Mouse (Mus musculus) layer of hippocampus, adult 9-11 months (tissue): ENCODE data around the gene Lyrm4.
A peak's percentile ranks its signal among the peaks of the same experiment; 100 is the strongest.

Source experiments
- DNase-seq: peaks from one replicate; pipeline ENCODE4 v3.0.0; 2022

Lyrm4 gene

GRCm38 (mm10) chr13:36117143-36118014 is at the start of gene Lyrm4, which contains the start of gene Fars2:
Gene Lyrm4, minus strand, starts transcription at chr13:36117526.
Gene Fars2, plus strand, starts transcription at chr13:36117412.
- DNase-seq: peak; percentile 95

GRCm38 (mm10) chr13:36163898-36164297 is 46.6 kb upstream of the Lyrm4 start:
- DNase-seq: no peak

GRCm38 (mm10) chr13:36163411-36163810 is 46.1 kb upstream of the Lyrm4 start:
- no peak for DNase-seq

GRCm38 (mm10) chr13:36156340-36156931 is 39.1 kb upstream of the Lyrm4 start:
- DNase-seq: no peak

GRCm38 (mm10) chr13:36152728-36153498 is 35.6 kb upstream of the Lyrm4 start:
- no peak for DNase-seq

- no peak for DNase-seq
Observed at GRCm38 (mm10) chr13:36150272-36150671, 32.9 kb upstream of the Lyrm4 start.

GRCm38 (mm10) chr13:36149175-36149939 is 32.0 kb upstream of the Lyrm4 start:
- DNase-seq: no peak

GRCm38 (mm10) chr13:36145601-36146000 is 28.3 kb upstream of the Lyrm4 start:
- no peak for DNase-seq

- no peak for DNase-seq
Observed at GRCm38 (mm10) chr13:36140247-36141016, 23.1 kb upstream of the Lyrm4 start.

- DNase-seq: no peak
Observed at GRCm38 (mm10) chr13:36139703-36140102, 22.4 kb upstream of the Lyrm4 start.

- DNase-seq: no peak
Observed at GRCm38 (mm10) chr13:36131992-36132649, 14.8 kb upstream of the Lyrm4 start.

GRCm38 (mm10) chr13:36131401-36131800 is 14.1 kb upstream of the Lyrm4 start:
- DNase-seq: no peak

GRCm38 (mm10) chr13:36129360-36130054 is 12.2 kb upstream of the Lyrm4 start:
- DNase-seq: peak; percentile 30

- no peak for DNase-seq
Observed at GRCm38 (mm10) chr13:36120606-36121005, 3.3 kb upstream of the Lyrm4 start.

GRCm38 (mm10) chr13:36119684-36120083 is 2.4 kb upstream of the Lyrm4 start:
- DNase-seq: no peak

- DNase-seq: peak; percentile 33
Observed at GRCm38 (mm10) chr13:36116520-36117142, 695 bp downstream of the Lyrm4 start.

- no peak for DNase-seq
Observed at GRCm38 (mm10) chr13:36113181-36113580, 4.1 kb downstream of the Lyrm4 start.

- DNase-seq: no peak
Observed at GRCm38 (mm10) chr13:36111331-36111730, 6.0 kb downstream of the Lyrm4 start.

GRCm38 (mm10) chr13:36108528-36108927 is 8.8 kb downstream of the Lyrm4 start:
- DNase-seq: no peak

GRCm38 (mm10) chr13:36105591-36105990 is 11.7 kb downstream of the Lyrm4 start:
- DNase-seq: no peak
